Mouse (Mus musculus): Measurements from ENCODE around the gene Btbd2. TPM values are rescaled to one million over a fixed set of nuclear protein-coding genes. Genes with fewer than 3 reads are reported as not detected.
A peak's percentile ranks its signal among the peaks of the same experiment; 100 is the strongest.

Btbd2 gene
- polyA plus RNA-seq, 1 experiment from 2014 or later, result 82.7 TPM

- 90% methylated on average over 8 of the region's 8 CpGs for WGBS
These were observed 40.5 kb upstream of the Btbd2 start for GRCm38 (mm10) chr10:80697393-80697787.

GRCm38 (mm10) chr10:80696502-80697392 is 39.9 kb upstream of the Btbd2 start:
- no peak overlapping the region for H3K27ac ChIP-seq (replicated peaks)
- ATAC-seq (ENCODE audit: low FRiP score, low read depth), result no peak

More at GRCm38 (mm10) chr10:80697393-80697787, 40.5 kb upstream of the Btbd2 start:
- Histone ChIP-seq H3K9me3 (no peaks in the 10 kb centered on the region), H3K27ac (replicated peaks) (no peak overlapping the region), H3K4me2 (replicated peaks) (no peak overlapping the region), H3K9ac (replicated peaks) (no peak overlapping the region), H3K4me3 (no peak overlapping the region), H3K36me3 (peaks cover 36% of the 10 kb centered on the region), H3K4me1 (peaks cover 17% of the 10 kb centered on the region), H3K27me3 (no peaks in the 10 kb centered on the region)
- no peak for ATAC-seq (ENCODE audit: low FRiP score, low read depth)

GRCm38 (mm10) chr10:80695801-80696501 is 39.1 kb upstream of the Btbd2 start:
- Histone ChIP-seq H3K4me3 (no peak overlapping the region), H3K4me1 (peaks cover 12% of the 10 kb centered on the region), H3K4me2 (replicated peaks) (no peak overlapping the region), H3K36me3 (peaks cover 40% of the 10 kb centered on the region), H3K27me3 (no peaks in the 10 kb centered on the region), H3K9ac (replicated peaks) (no peak overlapping the region), H3K9me3 (no peaks in the 10 kb centered on the region), H3K27ac (replicated peaks) (no peak overlapping the region)
- 77% methylated on average over 10 of the region's 10 CpGs for WGBS
- no peak for ATAC-seq (ENCODE audit: low FRiP score, low read depth)

More at GRCm38 (mm10) chr10:80696502-80697392, 39.9 kb upstream of the Btbd2 start:
- H3K36me3 ChIP-seq, result peaks cover 36% of the 10 kb centered on the region
- H3K4me3 ChIP-seq, result no peak overlapping the region
- WGBS, result 75% methylated on average over 11 of the region's 12 CpGs
- no peaks in the 10 kb centered on the region for H3K9me3 ChIP-seq
- H3K4me1 ChIP-seq, result peaks cover 17% of the 10 kb centered on the region
- no peak overlapping the region for H3K4me2 ChIP-seq (replicated peaks)
- no peaks in the 10 kb centered on the region for H3K27me3 ChIP-seq
- 0 out of 2 replicates have a peak overlapping the region, but pooled peaks have one; percentile 1 for H3K9ac ChIP-seq (replicated peaks)

- H3K4me1 ChIP-seq, result peaks cover 4% of the 10 kb centered on the region; the same call in 1 of the 2 replicates
- no peak for ATAC-seq (ENCODE audit: low FRiP score, low read depth)
- no peak overlapping the region for H3K4me2 ChIP-seq (replicated peaks)
- no peak overlapping the region for H3K27ac ChIP-seq (replicated peaks)
- H3K36me3 ChIP-seq, result peaks cover 47% of the 10 kb centered on the region
- H3K9ac ChIP-seq (replicated peaks), result no peak overlapping the region
- no peaks in the 10 kb centered on the region for H3K9me3 ChIP-seq
- 89% methylated on average over 2 of the region's 2 CpGs for WGBS
- H3K27me3 ChIP-seq, result no peaks in the 10 kb centered on the region
- no peak overlapping the region for H3K4me3 ChIP-seq
These were observed 38.3 kb upstream of the Btbd2 start for GRCm38 (mm10) chr10:80695186-80695585.

GRCm38 (mm10) chr10:80694159-80694938 is 37.5 kb upstream of the Btbd2 start:
- Histone ChIP-seq H3K4me1 (no peaks in the 10 kb centered on the region; the same call in 1 of the 2 replicates), H3K27ac (replicated peaks) (no peak overlapping the region), H3K4me2 (replicated peaks) (no peak overlapping the region), H3K9ac (replicated peaks) (no peak overlapping the region), H3K9me3 (no peaks in the 10 kb centered on the region), H3K4me3 (no peak overlapping the region), H3K27me3 (no peaks in the 10 kb centered on the region), H3K36me3 (peaks cover 56% of the 10 kb centered on the region)
- ATAC-seq (ENCODE audit: low FRiP score, low read depth), result no peak
- WGBS, result 88% methylated on average over 13 of the region's 13 CpGs

GRCm38 (mm10) chr10:80693401-80694045 is 36.7 kb upstream of the Btbd2 start:
- ATAC-seq (ENCODE audit: low FRiP score, low read depth), result no peak
- no peaks in the 10 kb centered on the region for H3K27me3 ChIP-seq
- no peak overlapping the region for H3K27ac ChIP-seq (replicated peaks)
- H3K4me1 ChIP-seq, result no peaks in the 10 kb centered on the region; the same call in 1 of the 2 replicates
- H3K4me2 ChIP-seq (replicated peaks), result no peak overlapping the region
- H3K9ac ChIP-seq (replicated peaks), result no peak overlapping the region
- WGBS, result 94% methylated on average over 12 of the region's 12 CpGs
- H3K36me3 ChIP-seq, result peaks cover 55% of the 10 kb centered on the region
- H3K9me3 ChIP-seq, result no peaks in the 10 kb centered on the region
- H3K4me3 ChIP-seq, result no peak overlapping the region

- no peak overlapping the region for H3K9ac ChIP-seq (replicated peaks)
- H3K4me3 ChIP-seq, result no peak overlapping the region
- H3K36me3 ChIP-seq, result peaks cover 57% of the 10 kb centered on the region
- H3K27ac ChIP-seq (replicated peaks), result no peak overlapping the region
- H3K4me1 ChIP-seq, result no peaks in the 10 kb centered on the region
- H3K27me3 ChIP-seq, result no peaks in the 10 kb centered on the region
- WGBS, result 82% methylated on average over 14 of the region's 14 CpGs
- no peaks in the 10 kb centered on the region for H3K9me3 ChIP-seq
- no peak overlapping the region for H3K4me2 ChIP-seq (replicated peaks)
- ATAC-seq (ENCODE audit: low FRiP score, low read depth), result no peak
These were observed 35.6 kb upstream of the Btbd2 start for GRCm38 (mm10) chr10:80692249-80693165.

GRCm38 (mm10) chr10:80687850-80688249 is 31.0 kb upstream of the Btbd2 start:
- Histone ChIP-seq H3K4me2 (replicated peaks) (no peak overlapping the region), H3K4me3 (no peak overlapping the region), H3K9me3 (no peaks in the 10 kb centered on the region), H3K27ac (replicated peaks) (no peak overlapping the region), H3K27me3 (no peaks in the 10 kb centered on the region), H3K4me1 (no peaks in the 10 kb centered on the region), H3K9ac (replicated peaks) (no peak overlapping the region), H3K36me3 (peaks cover 73% of the 10 kb centered on the region)
- WGBS, result 45% methylated on average over 5 of the region's 5 CpGs
- ATAC-seq (ENCODE audit: low FRiP score, low read depth), result no peak

GRCm38 (mm10) chr10:80686617-80687016 is 29.7 kb upstream of the Btbd2 start:
- no peaks in the 10 kb centered on the region for H3K9me3 ChIP-seq
- H3K9ac ChIP-seq (replicated peaks), result no peak overlapping the region
- H3K27ac ChIP-seq (replicated peaks), result no peak overlapping the region
- H3K4me2 ChIP-seq (replicated peaks), result no peak overlapping the region
- no peaks in the 10 kb centered on the region for H3K27me3 ChIP-seq
- no peak overlapping the region for H3K4me3 ChIP-seq
- 92% methylated on average over 3 of the region's 3 CpGs for WGBS
- no peak for ATAC-seq (ENCODE audit: low FRiP score, low read depth)
- no peaks in the 10 kb centered on the region for H3K4me1 ChIP-seq
- peaks cover 71% of the 10 kb centered on the region for H3K36me3 ChIP-seq

- Histone ChIP-seq H3K27ac (replicated peaks) (no peak overlapping the region), H3K4me2 (replicated peaks) (no peak overlapping the region), H3K4me3 (no peak overlapping the region), H3K9me3 (no peaks in the 10 kb centered on the region), H3K9ac (replicated peaks) (no peak overlapping the region), H3K4me1 (no peaks in the 10 kb centered on the region), H3K27me3 (no peaks in the 10 kb centered on the region), H3K36me3 (peaks cover 57% of the 10 kb centered on the region)
- WGBS, result 89% methylated on average over 4 of the region's 4 CpGs
- no peak for ATAC-seq (ENCODE audit: low FRiP score, low read depth)
These were observed 28.1 kb upstream of the Btbd2 start for GRCm38 (mm10) chr10:80684984-80685383.
